Mouse (Mus musculus): ENCODE data around the gene Coasy.

Gene Coasy

GRCm38 (mm10) chr11:101082208-101083082 is at the start of gene Coasy:
Gene Coasy (plus strand): TSS chr11:101082565.
- DNase-seq (ENCODE audit: inconsistent age in 2 of 2, low spot score in 1 of 2): peak; percentile 88 to 95

- peak; percentile 67 to 71 for DNase-seq (ENCODE audit: inconsistent age in 2 of 2, low spot score in 1 of 2)
Observed at GRCm38 (mm10) chr11:101033856-101034500, 48.4 kb upstream of the Coasy start.

- DNase-seq (ENCODE audit: inconsistent age in 2 of 2, low spot score in 1 of 2): peak; percentile 77 to 91
Observed at GRCm38 (mm10) chr11:101034614-101035327, 47.6 kb upstream of the Coasy start.

GRCm38 (mm10) chr11:101035328-101035695 is 47.1 kb upstream of the Coasy start:
- peak in 1 of 2 experiments; percentile 59 for DNase-seq (ENCODE audit: inconsistent age in 2 of 2, low spot score in 1 of 2)

GRCm38 (mm10) chr11:101037795-101038194 is 44.6 kb upstream of the Coasy start:
- no peak for DNase-seq (ENCODE audit: inconsistent age in 2 of 2, low spot score in 1 of 2)

- no peak for DNase-seq (ENCODE audit: inconsistent age in 2 of 2, low spot score in 1 of 2)
Observed at GRCm38 (mm10) chr11:101045826-101046225, 36.5 kb upstream of the Coasy start.

- peak in 1 of 2 experiments; percentile 40 for DNase-seq (ENCODE audit: inconsistent age in 2 of 2, low spot score in 1 of 2)
Observed at GRCm38 (mm10) chr11:101046440-101046839, 35.9 kb upstream of the Coasy start.

GRCm38 (mm10) chr11:101047502-101047901 is 34.9 kb upstream of the Coasy start:
- no peak for DNase-seq (ENCODE audit: inconsistent age in 2 of 2, low spot score in 1 of 2)

GRCm38 (mm10) chr11:101050359-101050758 is 32.0 kb upstream of the Coasy start:
- DNase-seq (ENCODE audit: inconsistent age in 2 of 2, low spot score in 1 of 2): no peak

GRCm38 (mm10) chr11:101051051-101051493 is 31.3 kb upstream of the Coasy start:
- DNase-seq (ENCODE audit: inconsistent age in 2 of 2, low spot score in 1 of 2): peak in 1 of 2 experiments; percentile 57

GRCm38 (mm10) chr11:101051617-101052016 is 30.7 kb upstream of the Coasy start:
- no peak for DNase-seq (ENCODE audit: inconsistent age in 2 of 2, low spot score in 1 of 2)

- peak in 1 of 2 experiments; percentile 53 for DNase-seq (ENCODE audit: inconsistent age in 2 of 2, low spot score in 1 of 2)
Observed at GRCm38 (mm10) chr11:101052751-101053473, 29.5 kb upstream of the Coasy start.

- peak in 1 of 2 experiments; percentile 46 for DNase-seq (ENCODE audit: inconsistent age in 2 of 2, low spot score in 1 of 2)
Observed at GRCm38 (mm10) chr11:101053974-101054373, 28.4 kb upstream of the Coasy start.

GRCm38 (mm10) chr11:101055418-101055817 is 26.9 kb upstream of the Coasy start:
- peak in 1 of 2 experiments; percentile 40 for DNase-seq (ENCODE audit: inconsistent age in 2 of 2, low spot score in 1 of 2)

GRCm38 (mm10) chr11:101056885-101057284 is 25.5 kb upstream of the Coasy start:
- DNase-seq (ENCODE audit: inconsistent age in 2 of 2, low spot score in 1 of 2): peak; percentile 37 to 71

- DNase-seq (ENCODE audit: inconsistent age in 2 of 2, low spot score in 1 of 2): peak; percentile 84 to 95
Observed at GRCm38 (mm10) chr11:101057860-101058259, 24.5 kb upstream of the Coasy start.

GRCm38 (mm10) chr11:101058726-101059125 is 23.6 kb upstream of the Coasy start:
- peak; percentile 38 to 66 for DNase-seq (ENCODE audit: inconsistent age in 2 of 2, low spot score in 1 of 2)

GRCm38 (mm10) chr11:101059473-101059872 is 22.9 kb upstream of the Coasy start:
- DNase-seq (ENCODE audit: inconsistent age in 2 of 2, low spot score in 1 of 2): peak in 1 of 2 experiments; percentile 15

GRCm38 (mm10) chr11:101060126-101060525 is 22.2 kb upstream of the Coasy start:
- peak; percentile 84 to 91 for DNase-seq (ENCODE audit: inconsistent age in 2 of 2, low spot score in 1 of 2)

GRCm38 (mm10) chr11:101061049-101061448 is 21.3 kb upstream of the Coasy start:
- DNase-seq (ENCODE audit: inconsistent age in 2 of 2, low spot score in 1 of 2): peak in 1 of 2 experiments; percentile 18

Data from adrenal gland, adult (tissue).